Mouse (Mus musculus) lung, postnatal 0 days (tissue): ENCODE results near the gene Cdt1. TPM values are rescaled to one million over a fixed set of nuclear protein-coding genes. Genes with fewer than 3 reads are reported as not detected.

Experiments
- ATAC-seq: fragments of 200-750 bp; cut with Nextera tagmentation; 2 replicates; pipeline ENCODE4 v1.8.0; 2017; ENCODE audit warnings: moderate library complexity
- DNase-seq: peaks from one replicate; pipeline ENCODE4 v3.0.0-alpha.2; 2016; ENCODE audit warnings: low spot score
- H3K27ac ChIP-seq: fragments of 300-500 bp; sonication (generic); 2 replicates; pipeline ENCODE4 v1.5.1; 2014; ENCODE audit warnings: antibody characterized with exemption, mild to moderate bottlenecking, low read length, mixed read lengths
- H3K27me3 ChIP-seq: fragments of 300-500 bp; sonication (generic); replicated peaks from 2 replicates; pipeline ENCODE4 v1.6.1; 2014; ENCODE audit warnings: low read length, mixed read lengths; ENCODE audit not compliant: insufficient read depth
- H3K36me3 ChIP-seq: fragments of 300-500 bp; sonication (generic); 2 replicates; pipeline ENCODE4 v1.6.1; 2014; ENCODE audit warnings: low read length, mixed read lengths; ENCODE audit not compliant: insufficient read depth
- H3K4me1 ChIP-seq: fragments of 300-500 bp; sonication (generic); 2 replicates; pipeline ENCODE4 v1.6.1; 2014; ENCODE audit warnings: antibody characterized with exemption, low read depth, low read length, mixed read lengths; ENCODE audit not compliant: insufficient read depth
- H3K4me2 ChIP-seq: fragments of 300-500 bp; sonication (generic); replicated peaks from 2 replicates; pipeline ENCODE4 v1.6.1; 2014; ENCODE audit warnings: low read depth, mild to moderate bottlenecking, low read length, moderate library complexity, mixed read lengths
- H3K4me3 ChIP-seq: fragments of 300-500 bp; sonication (generic); 2 replicates; pipeline ENCODE4 v1.5.1; 2014; ENCODE audit warnings: low read depth, low read length
- H3K9ac ChIP-seq: fragments of 300-500 bp; sonication (generic); replicated peaks from 2 replicates; pipeline ENCODE4 v1.6.1; 2014; ENCODE audit warnings: low read depth, mild to moderate bottlenecking
- H3K9me3 ChIP-seq: fragments of 300-500 bp; sonication (generic); 2 replicates; pipeline ENCODE4 v1.6.1; 2016; ENCODE audit warnings: low read length, mixed read lengths
- CTCF ChIP-seq: IDR thresholded peaks from 2 replicates; pipeline ENCODE4 v1.5.1; 2016; ENCODE audit warnings: antibody characterized with exemption, mild to moderate bottlenecking
- EP300 ChIP-seq: IDR thresholded peaks from 2 replicates; pipeline ENCODE4 v1.6.1; 2016; ENCODE audit warnings: antibody characterized with exemption, mild to moderate bottlenecking, control low read depth
- WGBS: fragments of 180-500 bp; shearing (Covaris S2); extraction: QIAGEN DNeasy Blood & Tissue Kit; methylation state at CpG from one replicate; pipeline ENCODE4 v1.1.7; 2014; 5-methylcytosine and 5-hydroxymethylcytosine counted together
- polyA plus RNA-seq: library from polyadenylated mRNA; unstranded; fragments of >200 nt; fragmentation: Nextera tagmentation; extraction: Ambion mirVana; gene quantifications from 2 replicates; pipeline ENCODE4 v1.2.1, GENCODE M21; 2015

The Cdt1 gene
- polyA plus RNA-seq, 1 experiment from 2014 or later = 7.4 TPM

GRCm38 (mm10) chr8:122548331-122548730 lies 19.5 kb upstream of the Cdt1 start:
- Histone ChIP-seq H3K9me3 (no peaks in the 10 kb centered on the region), H3K27ac (peak overlapping the region; percentile 85; the same call in 1 of the 2 replicates), H3K27me3 (no peaks in the 10 kb centered on the region), H3K9ac (no peak overlapping the region), H3K4me1 (peaks cover 28% of the 10 kb centered on the region), H3K36me3 (no peaks in the 10 kb centered on the region), H3K4me2 (peak overlapping the region; percentile 84), H3K4me3 (no peak overlapping the region)
- no peak for DNase-seq
- no peak for ATAC-seq
- 47% methylated on average over 13 of the region's 13 CpGs for WGBS
- TF ChIP-seq CTCF = no peak
- no peak for TF ChIP-seq EP300

- H3K36me3 ChIP-seq = no peaks in the 10 kb centered on the region
- H3K4me2 ChIP-seq = peak overlapping the region; percentile 84
- ATAC-seq = no peak
- H3K27me3 ChIP-seq = no peaks in the 10 kb centered on the region
- peak; percentile 32 for DNase-seq
- peaks cover 28% of the 10 kb centered on the region for H3K4me1 ChIP-seq
- 62% methylated on average over 3 of the region's 3 CpGs for WGBS
- no peak for TF ChIP-seq CTCF
- no peak for TF ChIP-seq EP300
- H3K4me3 ChIP-seq = peak overlapping the region; percentile 83
- peak overlapping the region; percentile 23; the same call in 1 of the 2 replicates for H3K27ac ChIP-seq
- H3K9me3 ChIP-seq = no peaks in the 10 kb centered on the region
- H3K9ac ChIP-seq = no peak overlapping the region
Measured at GRCm38 (mm10) chr8:122548891-122549439, 18.9 kb upstream of the Cdt1 start.

- Histone ChIP-seq H3K4me3 (peak overlapping the region; percentile 83), H3K4me1 (peaks cover 28% of the 10 kb centered on the region), H3K9me3 (no peaks in the 10 kb centered on the region), H3K4me2 (peak overlapping the region; percentile 84), H3K27me3 (no peaks in the 10 kb centered on the region), H3K27ac (peak overlapping the region; percentile 93), H3K9ac (peak overlapping the region; percentile 84), H3K36me3 (no peaks in the 10 kb centered on the region)
- no peak for TF ChIP-seq EP300
- TF ChIP-seq CTCF = no peak
- ATAC-seq = peak; percentile 52
- 2% methylated on average over 40 of the region's 52 CpGs for WGBS
- peak; percentile 78 for DNase-seq
Measured at GRCm38 (mm10) chr8:122550234-122550994, 17.4 kb upstream of the Cdt1 start.

GRCm38 (mm10) chr8:122550995-122551264 lies 16.9 kb upstream of the Cdt1 start:
- WGBS = 0% methylated on average over 3 of the region's 43 CpGs
- TF ChIP-seq CTCF (no peak), EP300 (no peak)
- Histone ChIP-seq H3K27me3 (no peaks in the 10 kb centered on the region), H3K36me3 (no peaks in the 10 kb centered on the region), H3K4me3 (peak overlapping the region; percentile 83), H3K4me1 (peaks cover 25% of the 10 kb centered on the region), H3K27ac (peak overlapping the region; percentile 93), H3K4me2 (peak overlapping the region; percentile 84), H3K9me3 (no peaks in the 10 kb centered on the region), H3K9ac (peak overlapping the region; percentile 84)
- DNase-seq (no peak), ATAC-seq (peak; percentile 25; the same call in 1 of the 2 replicates)

GRCm38 (mm10) chr8:122551265-122552051 lies 16.4 kb upstream of the Cdt1 start, which contains the start of gene Piezo1:
Piezo1 (minus strand) TSS chr8:122551329.
- Histone ChIP-seq H3K27ac (peak within 1 kb of the TSS; percentile 93), H3K4me2 (peak within 1 kb of the TSS; percentile 84), H3K4me3 (peak within 1 kb of the TSS; percentile 83), H3K27me3 (no peaks in the 10 kb centered on the region), H3K9ac (peak within 1 kb of the TSS; percentile 84), H3K4me1 (peaks cover 23% of the 10 kb centered on the region), H3K36me3 (no peaks in the 10 kb centered on the region), H3K9me3 (no peaks in the 10 kb centered on the region)
- TF ChIP-seq CTCF (peak; percentile 100), EP300 (no peak)
- ATAC-seq = peak; percentile 91
- peak; percentile 94 for DNase-seq
- WGBS = 13% methylated on average over 37 of the region's 56 CpGs

GRCm38 (mm10) chr8:122554786-122555185 lies 13.0 kb upstream of the Cdt1 start:
- peaks cover 16% of the 10 kb centered on the region for H3K4me1 ChIP-seq
- no peak overlapping the region for H3K4me3 ChIP-seq
- ATAC-seq (no peak), DNase-seq (no peak)
- H3K4me2 ChIP-seq = no peak overlapping the region
- no peak overlapping the region for H3K27ac ChIP-seq
- H3K27me3 ChIP-seq = no peaks in the 10 kb centered on the region
- WGBS = 51% methylated on average over 6 of the region's 6 CpGs
- no peak overlapping the region for H3K9ac ChIP-seq
- no peaks in the 10 kb centered on the region for H3K9me3 ChIP-seq
- TF ChIP-seq EP300 = no peak
- no peak for TF ChIP-seq CTCF
- H3K36me3 ChIP-seq = no peaks in the 10 kb centered on the region
